Mouse (Mus musculus): ENCODE measurements around the gene Nebl. TPM values are rescaled to one million over a fixed set of nuclear protein-coding genes. Genes with fewer than 3 reads are reported as not detected.
A peak's percentile ranks its signal among the peaks of the same experiment; 100 is the strongest.

The Nebl gene
- polyA plus RNA-seq, 1 experiment from 2014 or later = 11.2 TPM

GRCm38 (mm10) chr2:17724405-17724804, 6.9 kb downstream of the Nebl start:
- ATAC-seq (ENCODE audit: low FRiP score) = no peak
- 69% methylated on average over 5 of the region's 5 CpGs for WGBS
- H3K36me3 ChIP-seq = no peaks in the 10 kb centered on the region
- H3K4me3 ChIP-seq = no peak overlapping the region
- no peak overlapping the region for H3K9ac ChIP-seq
- H3K27ac ChIP-seq = no peak overlapping the region
- no peak overlapping the region for H3K4me2 ChIP-seq (replicated peaks)
- peaks cover 17% of the 10 kb centered on the region; the same call in 1 of the 2 replicates for H3K27me3 ChIP-seq
- peaks cover 12% of the 10 kb centered on the region; the same call in 1 of the 2 replicates for H3K4me1 ChIP-seq
- no peaks in the 10 kb centered on the region for H3K9me3 ChIP-seq (replicated peaks)

DNA sequence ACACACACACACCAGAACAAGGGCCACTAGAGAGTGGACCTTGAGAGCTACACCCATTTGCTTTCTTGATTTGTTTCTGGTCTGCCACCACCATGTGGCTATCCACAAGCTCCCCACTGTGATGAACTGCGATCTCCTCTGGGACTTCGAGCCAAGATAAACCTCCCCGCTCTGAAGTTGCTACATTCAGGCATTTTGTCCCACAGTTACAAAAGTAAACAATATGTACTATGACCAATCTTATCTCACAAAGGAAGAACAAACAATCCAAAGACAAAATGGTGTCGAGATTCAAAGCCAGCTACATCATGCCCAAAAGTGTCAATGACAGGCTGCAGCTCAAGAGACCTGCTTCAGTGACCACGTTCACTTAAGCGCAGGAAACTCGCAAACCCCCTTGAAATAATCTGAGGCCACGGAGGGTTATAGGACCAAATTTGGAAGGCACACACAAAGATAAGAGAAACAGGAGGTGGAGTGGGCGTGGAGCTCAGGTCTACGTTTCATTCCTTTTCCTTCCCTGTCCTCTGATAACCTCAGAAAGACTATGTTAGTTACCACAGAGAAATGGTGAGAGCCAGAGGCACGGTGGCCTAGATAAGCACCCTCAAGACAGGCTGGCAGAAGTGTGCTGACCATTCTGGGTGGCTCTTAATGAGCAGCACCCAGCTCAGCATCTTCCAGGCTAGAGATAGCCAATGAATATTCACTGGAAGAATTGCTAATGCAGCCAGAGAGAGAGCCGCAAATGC, 7.8 kb downstream of the Nebl start:
- H3K27ac ChIP-seq = no peak overlapping the region
- no peak for ATAC-seq (ENCODE audit: low FRiP score)
- no peaks in the 10 kb centered on the region for H3K36me3 ChIP-seq

DNA sequence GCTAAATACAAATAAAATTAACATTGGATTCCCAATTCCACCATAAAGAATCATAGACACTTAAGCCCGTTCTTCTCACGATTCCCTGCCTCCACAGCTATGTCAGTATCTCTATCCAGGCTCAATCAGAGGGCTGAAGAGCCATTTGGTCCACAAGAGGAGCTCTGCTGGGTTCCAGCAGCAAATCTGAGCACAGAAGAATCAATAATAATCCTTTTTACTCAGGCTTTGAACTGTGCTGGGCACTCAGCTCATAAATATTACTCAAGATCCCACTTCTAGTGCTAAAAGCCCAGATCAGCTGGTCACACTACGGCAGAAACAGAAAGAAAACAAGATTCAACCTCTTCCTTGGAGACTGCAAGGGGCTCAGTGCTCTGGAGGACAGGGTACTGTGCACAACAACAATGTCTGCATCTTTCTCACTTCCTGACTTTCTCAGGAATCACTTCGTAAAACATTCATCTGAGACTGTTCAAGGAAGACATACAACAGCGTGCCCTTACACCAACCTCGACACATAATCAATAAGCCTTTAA, 10.0 kb downstream of the Nebl start:
- no peaks in the 10 kb centered on the region for H3K36me3 ChIP-seq
- ATAC-seq (ENCODE audit: low FRiP score) = 0 out of 2 replicates have a peak, but pooled peaks have one; percentile 23
- no peak overlapping the region for H3K4me2 ChIP-seq (replicated peaks)
- no peaks in the 10 kb centered on the region for H3K27me3 ChIP-seq
- H3K4me1 ChIP-seq = peaks cover 12% of the 10 kb centered on the region; the same call in 1 of the 2 replicates
- H3K9me3 ChIP-seq (replicated peaks) = no peaks in the 10 kb centered on the region
- H3K9ac ChIP-seq = no peak overlapping the region
- WGBS = 76% methylated on average over 6 of the region's 6 CpGs
- H3K4me3 ChIP-seq = no peak overlapping the region
- H3K27ac ChIP-seq = no peak overlapping the region

More for the DNA sequence above, 7.8 kb downstream of the Nebl start:
- no peak overlapping the region for H3K9ac ChIP-seq
- no peaks in the 10 kb centered on the region for H3K9me3 ChIP-seq (replicated peaks)
- peaks cover 12% of the 10 kb centered on the region; the same call in 1 of the 2 replicates for H3K4me1 ChIP-seq
- no peak overlapping the region for H3K4me2 ChIP-seq (replicated peaks)
- peaks cover 7% of the 10 kb centered on the region; the same call in 1 of the 2 replicates for H3K27me3 ChIP-seq
- 77% methylated on average over 12 of the region's 12 CpGs for WGBS
- H3K4me3 ChIP-seq = no peak overlapping the region

DNA sequence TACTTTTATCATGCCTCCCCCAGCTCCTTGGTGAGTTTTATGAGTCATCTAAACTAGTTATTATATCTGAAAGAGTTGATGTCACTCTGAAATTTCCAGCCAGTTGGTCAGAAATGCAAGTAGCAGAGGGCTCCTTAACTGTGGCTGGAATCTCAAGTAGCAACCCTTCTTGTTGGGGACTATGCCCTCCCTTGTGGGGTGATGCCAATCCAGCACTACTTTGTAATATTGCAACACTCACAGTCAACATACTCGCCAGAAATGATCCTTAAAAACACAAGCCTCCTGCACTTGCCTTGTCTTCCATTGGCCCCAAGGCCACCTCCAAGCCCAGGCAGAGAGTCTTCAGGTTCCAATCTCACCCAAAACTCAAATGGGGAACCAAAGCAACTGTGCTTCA, 13.0 kb downstream of the Nebl start:
- no peak overlapping the region for H3K27ac ChIP-seq
- H3K36me3 ChIP-seq = no peaks in the 10 kb centered on the region
- H3K4me2 ChIP-seq (replicated peaks) = no peak overlapping the region
- peaks cover 8% of the 10 kb centered on the region; the same call in 1 of the 2 replicates for H3K4me1 ChIP-seq
- H3K27me3 ChIP-seq = no peaks in the 10 kb centered on the region
- H3K9ac ChIP-seq = no peak overlapping the region
- 77% methylated on average over 1 of the region's 1 CpGs for WGBS
- no peak for ATAC-seq (ENCODE audit: low FRiP score)
- H3K9me3 ChIP-seq (replicated peaks) = no peaks in the 10 kb centered on the region
- no peak overlapping the region for H3K4me3 ChIP-seq

- H3K4me1 ChIP-seq = peaks cover 8% of the 10 kb centered on the region; the same call in 1 of the 2 replicates
- H3K36me3 ChIP-seq = no peaks in the 10 kb centered on the region
- ATAC-seq (ENCODE audit: low FRiP score) = no peak
- no peak overlapping the region for H3K27ac ChIP-seq
- H3K9ac ChIP-seq = no peak overlapping the region
- no peaks in the 10 kb centered on the region for H3K27me3 ChIP-seq
- H3K4me2 ChIP-seq (replicated peaks) = no peak overlapping the region
- H3K9me3 ChIP-seq (replicated peaks) = no peaks in the 10 kb centered on the region
- 67% methylated on average over 2 of the region's 2 CpGs for WGBS
- no peak overlapping the region for H3K4me3 ChIP-seq
Observed at GRCm38 (mm10) chr2:17717200-17717599, 14.1 kb downstream of the Nebl start.

GRCm38 (mm10) chr2:17715149-17715767, 16.0 kb downstream of the Nebl start:
- Histone ChIP-seq H3K4me3 (no peak overlapping the region), H3K27me3 (no peaks in the 10 kb centered on the region), H3K27ac (no peak overlapping the region), H3K9ac (no peak overlapping the region), H3K36me3 (no peaks in the 10 kb centered on the region), H3K9me3 (replicated peaks) (no peaks in the 10 kb centered on the region), H3K4me2 (replicated peaks) (no peak overlapping the region), H3K4me1 (no peaks in the 10 kb centered on the region; the same call in 1 of the 2 replicates)
- ATAC-seq (ENCODE audit: low FRiP score) = no peak
- WGBS = 87% methylated on average over 9 of the region's 9 CpGs

GRCm38 (mm10) chr2:17714661-17715060, 16.6 kb downstream of the Nebl start:
- Histone ChIP-seq H3K4me3 (no peak overlapping the region), H3K9ac (no peak overlapping the region), H3K9me3 (replicated peaks) (no peaks in the 10 kb centered on the region), H3K4me1 (no peaks in the 10 kb centered on the region; the same call in 1 of the 2 replicates), H3K27me3 (no peaks in the 10 kb centered on the region), H3K36me3 (no peaks in the 10 kb centered on the region), H3K27ac (no peak overlapping the region), H3K4me2 (replicated peaks) (no peak overlapping the region)
- no peak for ATAC-seq (ENCODE audit: low FRiP score)
- 81% methylated on average over 14 of the region's 14 CpGs for WGBS

- no peaks in the 10 kb centered on the region for H3K36me3 ChIP-seq
- WGBS = 56% methylated on average over 4 of the region's 4 CpGs
- no peak overlapping the region for H3K4me2 ChIP-seq (replicated peaks)
- H3K4me3 ChIP-seq = no peak overlapping the region
- H3K27me3 ChIP-seq = no peaks in the 10 kb centered on the region
- H3K27ac ChIP-seq = no peak overlapping the region
- no peaks in the 10 kb centered on the region; the same call in 1 of the 2 replicates for H3K4me1 ChIP-seq
- H3K9me3 ChIP-seq (replicated peaks) = no peaks in the 10 kb centered on the region
- no peak for ATAC-seq (ENCODE audit: low FRiP score)
- no peak overlapping the region for H3K9ac ChIP-seq
Observed at GRCm38 (mm10) chr2:17714124-17714523, 17.1 kb downstream of the Nebl start.

- Histone ChIP-seq H3K4me1 (no peaks in the 10 kb centered on the region; the same call in 1 of the 2 replicates), H3K4me2 (replicated peaks) (no peak overlapping the region)
- WGBS = 86% methylated on average over 5 of the region's 5 CpGs
Observed at GRCm38 (mm10) chr2:17711216-17711615, 20.0 kb downstream of the Nebl start.

DNA sequence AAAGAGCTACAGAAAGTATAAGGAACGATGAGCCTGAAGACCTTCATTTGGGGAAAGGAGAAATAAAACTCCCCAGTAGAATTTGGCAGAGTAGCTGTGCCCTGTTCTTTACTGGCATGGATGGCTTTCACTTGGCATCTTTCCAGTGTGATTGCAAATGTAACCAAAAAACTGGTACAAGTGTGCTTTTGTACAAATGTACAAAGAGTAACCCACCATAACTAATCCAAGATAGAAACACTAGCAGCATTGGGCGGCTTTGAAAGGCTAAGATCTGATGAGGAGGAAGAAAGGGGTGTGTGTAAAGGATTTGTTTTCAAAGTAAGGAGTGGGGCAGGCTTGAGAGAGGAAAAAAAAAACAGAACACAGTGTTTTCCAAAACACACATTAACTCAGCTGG, 21.2 kb downstream of the Nebl start:
- WGBS = 74% methylated on average over 2 of the region's 2 CpGs
- Histone ChIP-seq H3K4me1 (no peaks in the 10 kb centered on the region; the same call in 1 of the 2 replicates), H3K27me3 (no peaks in the 10 kb centered on the region), H3K4me2 (replicated peaks) (no peak overlapping the region), H3K9me3 (replicated peaks) (no peaks in the 10 kb centered on the region), H3K36me3 (no peaks in the 10 kb centered on the region), H3K9ac (no peak overlapping the region), H3K27ac (no peak overlapping the region), H3K4me3 (no peak overlapping the region)
- ATAC-seq (ENCODE audit: low FRiP score) = no peak

More at GRCm38 (mm10) chr2:17711216-17711615, 20.0 kb downstream of the Nebl start:
- H3K4me3 ChIP-seq = no peak overlapping the region
- H3K36me3 ChIP-seq = no peaks in the 10 kb centered on the region
- H3K9me3 ChIP-seq (replicated peaks) = no peaks in the 10 kb centered on the region
- no peak overlapping the region for H3K27ac ChIP-seq
- H3K27me3 ChIP-seq = no peaks in the 10 kb centered on the region
- no peak for ATAC-seq (ENCODE audit: low FRiP score)
- H3K9ac ChIP-seq = no peak overlapping the region

GRCm38 (mm10) chr2:17705964-17706363, 25.3 kb downstream of the Nebl start:
- Histone ChIP-seq H3K36me3 (no peaks in the 10 kb centered on the region), H3K4me1 (peaks cover 11% of the 10 kb centered on the region), H3K9ac (no peak overlapping the region), H3K4me2 (replicated peaks) (no peak overlapping the region), H3K27me3 (no peaks in the 10 kb centered on the region), H3K9me3 (replicated peaks) (no peaks in the 10 kb centered on the region), H3K27ac (no peak overlapping the region), H3K4me3 (no peak overlapping the region)
- WGBS = 85% methylated on average over 5 of the region's 5 CpGs
- no peak for ATAC-seq (ENCODE audit: low FRiP score)

- Histone ChIP-seq H3K36me3 (no peaks in the 10 kb centered on the region), H3K27me3 (no peaks in the 10 kb centered on the region), H3K9me3 (replicated peaks) (no peaks in the 10 kb centered on the region), H3K27ac (no peak overlapping the region), H3K9ac (no peak overlapping the region), H3K4me3 (no peak overlapping the region), H3K4me2 (replicated peaks) (no peak overlapping the region), H3K4me1 (peaks cover 11% of the 10 kb centered on the region)
- WGBS = 57% methylated on average over 3 of the region's 3 CpGs
- no peak for ATAC-seq (ENCODE audit: low FRiP score)
Observed at GRCm38 (mm10) chr2:17705426-17705825, 25.8 kb downstream of the Nebl start.
